Mouse (Mus musculus) liver, adult 2 months (tissue): Measurements from ENCODE around the gene Stau1. TPM values are rescaled to one million over a fixed set of nuclear protein-coding genes. Genes with fewer than 3 reads are reported as not detected.
"Not testable (repeated sequence)": the region's sequence is repeated elsewhere in the genome, so short reads cannot be mapped to it uniquely, and the experiment has no call there.

Source experiments
- DNase-seq: peaks from one replicate; pipeline ENCODE4 v3.0.0-alpha.2; 2011; ENCODE audit warnings: low read depth, low spot score; ENCODE audit errors: extremely low read depth
- H3K27ac ChIP-seq: fragments of 200-500 bp; replicated peaks from 2 replicates; pipeline ENCODE4 v1.5.1; 2012; ENCODE audit warnings: low read depth, mild to moderate bottlenecking, control low read depth, inconsistent platforms, low read length; ENCODE audit not compliant: insufficient read depth
- H3K27me3 ChIP-seq: fragments of 200-500 bp; 2 replicates; pipeline ENCODE4 v1.6.1; 2012; ENCODE audit warnings: mild to moderate bottlenecking, moderate library complexity, low read length, inconsistent platforms; ENCODE audit not compliant: control insufficient read depth, insufficient read depth
- H3K36me3 ChIP-seq: fragments of 200-500 bp; 2 replicates; pipeline ENCODE4 v1.6.1; 2012; ENCODE audit warnings: low read length, inconsistent platforms; ENCODE audit not compliant: control insufficient read depth, insufficient read depth
- H3K4me1 ChIP-seq: fragments of 200-500 bp; 2 replicates; pipeline ENCODE4 v1.6.1; 2011; ENCODE audit warnings: low read length; ENCODE audit not compliant: control insufficient read depth, insufficient read depth
- H3K4me3 ChIP-seq: fragments of 200-500 bp; 2 replicates; pipeline ENCODE4 v1.5.1; 2011; ENCODE audit warnings: low read depth, mild to moderate bottlenecking, control low read depth, low read length, moderate library complexity; ENCODE audit not compliant: insufficient read depth
- H3K79me2 ChIP-seq: fragments of 200-500 bp; 2 replicates; pipeline ENCODE4 v1.6.1; 2012; ENCODE audit warnings: inconsistent platforms, mild to moderate bottlenecking, low read length, moderate library complexity; ENCODE audit not compliant: control insufficient read depth, insufficient read depth
- H3K9ac ChIP-seq: fragments of 200-500 bp; 2 replicates; pipeline ENCODE4 v1.6.1; 2012; ENCODE audit warnings: low read depth, mild to moderate bottlenecking, control low read depth, inconsistent platforms, low read length
- CTCF ChIP-seq: fragments of 200-500 bp; IDR thresholded peaks from 2 replicates; pipeline ENCODE4 v1.5.1; 2011; ENCODE audit warnings: low read depth, low read length, control low read depth
- POLR2A ChIP-seq: fragments of 200-500 bp; IDR thresholded peaks from 2 replicates; pipeline ENCODE4 v1.6.1; 2011; ENCODE audit warnings: low read length, control low read depth; ENCODE audit not compliant: insufficient read depth; ENCODE audit errors: extremely low read depth
- WGBS: fragments of 180-500 bp; shearing (Covaris S2); methylation state at CpG from one replicate; pipeline ENCODE4 v1.1.7; 2018; 5-methylcytosine and 5-hydroxymethylcytosine counted together
- polyA plus RNA-seq: library from polyadenylated mRNA; depleted of rRNA; stranded (reverse); fragments of >200 nt; gene quantifications from 2 replicates; pipeline ENCODE4 v1.2.3, GENCODE M21; 2012
- total RNA-seq: library from RNA; depleted of rRNA; stranded (reverse); fragments of >200 nt; gene quantifications from 2 replicates; pipeline ENCODE4 v1.2.3, GENCODE M21; 2014

The Stau1 gene
- total and polyA plus RNA-seq, 2 experiments, result 23.8 to 25.1 TPM

GRCm38 (mm10) chr2:167010546-167010945 lies 14.4 kb upstream of the Stau1 start:
- 86% methylated on average over 3 of the region's 3 CpGs for WGBS

GRCm38 (mm10) chr2:167009483-167009882 lies 13.4 kb upstream of the Stau1 start:
- H3K9ac ChIP-seq, result no peak overlapping the region
- peaks cover 11% of the 10 kb centered on the region; the same call in 1 of the 2 replicates for H3K4me1 ChIP-seq
- no peaks in the 10 kb centered on the region for H3K79me2 ChIP-seq
- no peak for DNase-seq
- H3K27me3 ChIP-seq, result no peaks in the 10 kb centered on the region
- TF ChIP-seq POLR2A (no peak), CTCF (no peak)
- H3K27ac ChIP-seq, result no peak overlapping the region
- WGBS, result 81% methylated on average over 4 of the region's 4 CpGs
- no peak overlapping the region for H3K4me3 ChIP-seq
- no peaks in the 10 kb centered on the region for H3K36me3 ChIP-seq

More at GRCm38 (mm10) chr2:167010546-167010945, 14.4 kb upstream of the Stau1 start:
- no peak for DNase-seq
- Histone ChIP-seq H3K4me3 (no peak overlapping the region), H3K27me3 (no peaks in the 10 kb centered on the region), H3K4me1 (peaks cover 11% of the 10 kb centered on the region; the same call in 1 of the 2 replicates), H3K9ac (no peak overlapping the region), H3K27ac (no peak overlapping the region), H3K79me2 (peaks cover 4% of the 10 kb centered on the region; the same call in 1 of the 2 replicates), H3K36me3 (no peaks in the 10 kb centered on the region)
- no peak for TF ChIP-seq CTCF
- TF ChIP-seq POLR2A, result no peak

- peak; percentile 70 for DNase-seq
- WGBS, result 33% methylated on average over 4 of the region's 4 CpGs
- Histone ChIP-seq H3K4me3 (peak overlapping the region; percentile 32), H3K4me1 (peaks cover 15% of the 10 kb centered on the region; the same call in 1 of the 2 replicates), H3K27ac (peak overlapping the region; percentile 38)
- H3K27me3 ChIP-seq, H3K9ac ChIP-seq, H3K79me2 ChIP-seq, H3K36me3 ChIP-seq: not testable (repeated sequence)
Observed at GRCm38 (mm10) chr2:167007565-167007964, 11.5 kb upstream of the Stau1 start.

GRCm38 (mm10) chr2:167007001-167007491 lies 10.9 kb upstream of the Stau1 start:
- Histone ChIP-seq H3K27ac (peak overlapping the region; percentile 38), H3K9ac (no peak overlapping the region), H3K4me1 (peaks cover 15% of the 10 kb centered on the region; the same call in 1 of the 2 replicates), H3K36me3 (no peaks in the 10 kb centered on the region), H3K27me3 (no peaks in the 10 kb centered on the region), H3K79me2 (no peaks in the 10 kb centered on the region), H3K4me3 (peak overlapping the region; percentile 32)
- WGBS, result 73% methylated on average over 13 of the region's 13 CpGs
- TF ChIP-seq POLR2A (no peak), CTCF (no peak)
- no peak for DNase-seq

GRCm38 (mm10) chr2:167006355-167006754 lies 10.3 kb upstream of the Stau1 start:
- WGBS, result 42% methylated on average over 2 of the region's 2 CpGs
- Histone ChIP-seq H3K4me3 (peak overlapping the region; percentile 52; the same call in 1 of the 2 replicates), H3K36me3 (no peaks in the 10 kb centered on the region), H3K27me3 (no peaks in the 10 kb centered on the region), H3K9ac (no peak overlapping the region), H3K4me1 (peaks cover 15% of the 10 kb centered on the region; the same call in 1 of the 2 replicates), H3K27ac (peak overlapping the region; percentile 38), H3K79me2 (no peaks in the 10 kb centered on the region)
- DNase-seq, result peak; percentile 84
- TF ChIP-seq POLR2A (no peak), CTCF (no peak)

- WGBS, result 44% methylated on average over 8 of the region's 8 CpGs
- peaks cover 15% of the 10 kb centered on the region; the same call in 1 of the 2 replicates for H3K4me1 ChIP-seq
- H3K27ac ChIP-seq, result peak overlapping the region; percentile 0; the same call in 1 of the 2 replicates
- peak; percentile 84 for DNase-seq
- H3K79me2 ChIP-seq, result no peaks in the 10 kb centered on the region
- no peak overlapping the region for H3K4me3 ChIP-seq
- peak; percentile 43 for TF ChIP-seq CTCF
- no peak for TF ChIP-seq POLR2A
- no peaks in the 10 kb centered on the region for H3K36me3 ChIP-seq
- no peaks in the 10 kb centered on the region for H3K27me3 ChIP-seq
- 0 out of 2 replicates have a peak overlapping the region, but pooled peaks have one; percentile 1 for H3K9ac ChIP-seq
Observed at GRCm38 (mm10) chr2:167004099-167004854, 8.2 kb upstream of the Stau1 start.
